Mouse (Mus musculus): ENCODE measurements at regions not wholly inside any gene's neighbourhood (a gene's known extent, or its start where the extent isn't known, plus 50 kb on each side); places are given as distances from the start of the nearest gene placed in this dataset.

GRCm38 (mm10) chr14:106022806-106023205 lies 83.2 kb upstream of the Trim52 start:
- no peak for TF ChIP-seq CTCF (conservative IDR thresholded peaks at IDR 0.05)
- no peak overlapping the region for H3K27ac ChIP-seq
- no peak overlapping the region for H3K4me3 ChIP-seq
- no peak for DNase-seq (ENCODE audit: low spot score in 2 of 2)

DNA sequence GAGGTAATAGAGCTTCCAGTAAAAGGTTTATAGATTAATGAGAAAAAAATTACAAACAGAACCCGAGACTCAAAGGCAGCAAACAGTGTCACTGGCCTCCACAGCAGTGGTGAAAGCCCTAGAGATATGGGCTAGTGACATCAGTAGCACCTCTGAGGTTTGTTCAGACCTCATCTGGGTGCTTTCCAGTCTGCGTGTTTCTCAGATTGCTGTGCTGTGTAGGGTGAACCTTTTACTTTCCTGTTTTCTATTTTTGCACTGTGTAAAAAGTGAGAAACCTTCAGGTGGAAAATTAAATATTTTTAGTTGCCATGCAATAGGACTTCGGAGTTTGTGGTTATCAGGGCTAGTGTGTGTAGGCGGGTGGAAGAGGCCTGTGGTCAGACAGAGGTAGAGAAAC lies 79.2 kb upstream of the Trim52 start:
- Histone ChIP-seq H3K27ac (no peak overlapping the region), H3K4me3 (no peak overlapping the region)
- no peak for DNase-seq (ENCODE audit: low spot score in 2 of 2)
- no peak for TF ChIP-seq CTCF (conservative IDR thresholded peaks at IDR 0.05)

- no peak for DNase-seq (ENCODE audit: low spot score in 2 of 2)
- H3K4me3 ChIP-seq, result no peak overlapping the region
- no peak for TF ChIP-seq CTCF (conservative IDR thresholded peaks at IDR 0.05)
- no peak overlapping the region for H3K27ac ChIP-seq
These were observed 78.3 kb upstream of the Trim52 start for GRCm38 (mm10) chr14:106027686-106028085.

DNA sequence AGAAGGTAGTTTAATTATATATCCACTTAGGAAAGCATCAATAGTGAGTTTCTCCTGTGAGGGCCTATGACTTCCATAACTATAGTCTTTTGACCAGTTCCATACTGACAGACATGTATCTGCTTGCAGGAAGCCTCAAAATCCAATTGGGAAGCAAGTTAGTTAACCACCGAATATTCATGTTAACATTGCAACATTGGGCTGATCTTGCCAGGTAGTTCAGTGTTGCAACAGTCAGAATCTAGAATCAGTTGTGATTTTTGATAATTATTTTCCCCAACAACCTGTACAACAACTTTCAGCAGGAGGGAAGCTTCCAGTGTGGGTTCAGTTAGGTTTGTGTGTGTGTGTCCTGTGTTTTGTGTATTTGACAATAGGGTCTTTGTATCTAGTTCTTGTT lies 74.9 kb upstream of the Trim52 start:
- TF ChIP-seq CTCF (conservative IDR thresholded peaks at IDR 0.05), result no peak
- no peak overlapping the region for H3K27ac ChIP-seq
- no peak overlapping the region for H3K4me3 ChIP-seq
- DNase-seq (ENCODE audit: low spot score in 2 of 2), result no peak

GRCm38 (mm10) chr14:106033793-106034192 lies 72.2 kb upstream of the Trim52 start:
- no peak overlapping the region for H3K27ac ChIP-seq
- DNase-seq (ENCODE audit: low spot score in 2 of 2), result no peak
- TF ChIP-seq CTCF (conservative IDR thresholded peaks at IDR 0.05), result no peak
- H3K4me3 ChIP-seq, result no peak overlapping the region

GRCm38 (mm10) chr14:106034933-106035665 lies 70.9 kb upstream of the Trim52 start:
- H3K4me3 ChIP-seq, result no peak overlapping the region
- no peak overlapping the region for H3K27ac ChIP-seq
- DNase-seq (ENCODE audit: low spot score in 2 of 2), result no peak
- TF ChIP-seq CTCF (conservative IDR thresholded peaks at IDR 0.05), result no peak

DNA sequence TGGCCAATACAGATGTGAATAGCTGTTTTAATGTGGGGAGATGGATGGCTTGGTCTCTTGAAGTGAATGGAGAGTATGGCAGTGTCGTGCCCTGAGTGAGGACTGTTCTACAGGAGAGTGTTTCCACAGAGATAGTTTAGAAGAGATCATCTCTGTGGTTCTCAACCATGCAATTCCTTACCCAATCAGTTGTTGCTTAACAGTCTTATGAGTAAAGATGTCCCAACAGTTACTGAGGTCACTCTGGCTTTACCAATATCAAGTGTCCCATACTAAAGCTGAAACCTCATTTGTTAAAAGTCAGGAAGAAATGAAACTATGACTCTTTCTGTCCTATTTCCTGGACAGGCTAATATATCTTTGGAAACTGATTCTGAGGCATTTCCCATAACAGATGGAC lies 61.7 kb upstream of the Trim52 start:
- TF ChIP-seq CTCF (conservative IDR thresholded peaks at IDR 0.05), result no peak
- no peak for DNase-seq (ENCODE audit: low spot score in 2 of 2)
- Histone ChIP-seq H3K4me3 (no peak overlapping the region), H3K27ac (no peak overlapping the region)

- TF ChIP-seq CTCF (conservative IDR thresholded peaks at IDR 0.05), result no peak
- DNase-seq (ENCODE audit: low spot score in 2 of 2), result peak in 1 of 2 experiments; percentile 4
- no peak overlapping the region for H3K27ac ChIP-seq
- no peak overlapping the region for H3K4me3 ChIP-seq
These were observed 55.8 kb upstream of the Trim52 start for GRCm38 (mm10) chr14:106050231-106050630.

DNA sequence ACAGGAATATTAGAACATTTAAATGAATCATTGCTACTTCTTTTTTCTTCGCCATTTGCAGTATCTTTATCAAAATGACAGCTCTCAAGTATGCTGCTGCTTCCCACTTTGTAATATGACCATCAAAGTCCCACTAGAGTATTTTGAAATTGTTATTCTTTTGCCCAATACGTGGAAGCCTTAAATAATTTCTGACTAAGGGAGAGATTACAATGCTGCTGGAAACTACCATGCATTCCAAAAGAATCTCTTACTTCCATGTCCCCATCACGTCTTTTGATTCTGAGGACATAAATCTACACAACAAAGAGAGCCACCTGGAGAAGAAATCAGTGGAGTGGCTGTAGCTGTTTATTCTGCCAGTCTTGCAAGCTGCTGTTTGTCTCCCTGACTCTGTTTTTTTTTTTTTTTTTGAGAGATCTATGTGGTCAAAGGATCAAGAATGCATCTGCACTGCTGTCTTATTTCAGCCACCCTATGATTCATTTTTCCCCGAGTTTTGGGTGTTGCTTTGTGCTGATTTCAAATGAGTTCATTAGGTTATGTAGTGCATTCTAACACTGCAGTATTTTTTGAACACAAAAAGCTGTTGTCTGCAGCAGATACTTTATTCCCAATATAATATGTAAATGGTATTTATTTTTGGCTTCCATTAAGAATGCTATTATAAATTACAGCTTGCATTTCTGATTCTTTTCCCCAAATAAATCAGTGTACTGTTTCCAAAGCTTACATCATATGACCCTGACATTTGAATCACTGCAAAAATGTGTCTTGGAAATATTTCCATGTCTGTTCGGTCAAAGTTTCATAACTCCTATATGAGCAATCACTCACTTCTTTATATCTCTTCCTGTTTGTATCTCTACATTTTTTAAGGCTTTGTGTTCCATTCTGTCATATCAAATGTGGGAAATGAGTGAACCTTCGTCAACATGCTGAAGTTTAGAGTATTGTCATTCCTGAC lies 53.1 kb upstream of the Trim52 start:
- H3K4me3 ChIP-seq, result no peak overlapping the region
- DNase-seq (ENCODE audit: low spot score in 2 of 2), result no peak
- H3K27ac ChIP-seq, result no peak overlapping the region
- TF ChIP-seq CTCF (conservative IDR thresholded peaks at IDR 0.05), result no peak

Measured in layer of hippocampus, adult 2 months (tissue).